Mouse (Mus musculus) G1E (cell line): ENCODE data around the gene B4galt5. TPM values are rescaled to one million over a fixed set of nuclear protein-coding genes. Genes with fewer than 3 reads are reported as not detected.

Experiments
- ATAC-seq: 2 replicates; pipeline ENCODE4 v1.8.0; 2016; ENCODE audit warnings: mild to moderate bottlenecking; ENCODE audit not compliant: insufficient number of reproducible peaks, poor library complexity, low FRiP score, severe bottlenecking; ENCODE audit errors: extremely low read depth
- DNase-seq: peaks from one replicate; pipeline ENCODE4 v3.0.0; 2012; ENCODE audit warnings: low spot score
- H3K27me3 ChIP-seq: 2 replicates; pipeline ENCODE4 v1.6.1; 2012; ENCODE audit warnings: mild to moderate bottlenecking, low read length, inconsistent platforms; ENCODE audit not compliant: insufficient read depth
- H3K36me3 ChIP-seq: replicated peaks from 2 replicates; pipeline ENCODE3; 2012; ENCODE audit warnings: mild to moderate bottlenecking, inconsistent platforms
- H3K4me1 ChIP-seq: 2 replicates; pipeline ENCODE4 v1.6.1; 2012; ENCODE audit warnings: low read depth, low read length, inconsistent platforms, mixed read lengths; ENCODE audit not compliant: insufficient read depth
- H3K4me3 ChIP-seq: 2 replicates; pipeline ENCODE4 v1.5.1; 2012; ENCODE audit warnings: low read depth, mild to moderate bottlenecking, inconsistent platforms, low read length, moderate library complexity, mixed read lengths
- H3K9me3 ChIP-seq: replicated peaks from 2 replicates; pipeline ENCODE4 v1.6.1; 2012; ENCODE audit warnings: inconsistent platforms
- CTCF ChIP-seq: IDR thresholded peaks from 2 replicates; pipeline ENCODE4 v1.5.1; 2012; ENCODE audit warnings: low read depth, low read length, inconsistent platforms, mixed read lengths
- GATA1 ChIP-seq: IDR thresholded peaks from 2 replicates; pipeline ENCODE4 v1.6.1; 2012; ENCODE audit warnings: borderline replicate concordance, low read length, inconsistent platforms, mixed read lengths
- GATA2 ChIP-seq: IDR thresholded peaks from 2 replicates; pipeline ENCODE4 v1.6.1; 2012; ENCODE audit warnings: low read depth, low read length, inconsistent platforms, borderline replicate concordance
- POLR2AphosphoS5 ChIP-seq: IDR thresholded peaks from 2 replicates; pipeline ENCODE4 v1.6.1; 2012; ENCODE audit warnings: low read depth, low read length, inconsistent platforms; ENCODE audit not compliant: insufficient replicate concordance
- TAL1 ChIP-seq: conservative IDR thresholded peaks from 2 replicates; pipeline ENCODE4 v1.6.1; 2012; ENCODE audit warnings: low read depth, low read length, inconsistent platforms, mixed read lengths
- polyA plus RNA-seq: library from polyadenylated mRNA; stranded (reverse); fragments of >175 nt; gene quantifications from 2 replicates; pipeline ENCODE4 v1.2.3, GENCODE M21; 2012
- total RNA-seq, 2 experiments: library from RNA; stranded (forward) in 1 of 2; stranded (reverse) in 1 of 2; fragments of 200-1000 nt in 1 of 2; fragments of >200 nt in 1 of 2; fragmentation: Nextera tagmentation in 1 of 2; gene quantifications; 2 replicates each; pipeline ENCODE4 v1.2.3; 2014 to 2017

Gene B4galt5
- total and polyA plus RNA-seq, 3 experiments: 0.23 to 0.61 (median 0.44) TPM

DNA sequence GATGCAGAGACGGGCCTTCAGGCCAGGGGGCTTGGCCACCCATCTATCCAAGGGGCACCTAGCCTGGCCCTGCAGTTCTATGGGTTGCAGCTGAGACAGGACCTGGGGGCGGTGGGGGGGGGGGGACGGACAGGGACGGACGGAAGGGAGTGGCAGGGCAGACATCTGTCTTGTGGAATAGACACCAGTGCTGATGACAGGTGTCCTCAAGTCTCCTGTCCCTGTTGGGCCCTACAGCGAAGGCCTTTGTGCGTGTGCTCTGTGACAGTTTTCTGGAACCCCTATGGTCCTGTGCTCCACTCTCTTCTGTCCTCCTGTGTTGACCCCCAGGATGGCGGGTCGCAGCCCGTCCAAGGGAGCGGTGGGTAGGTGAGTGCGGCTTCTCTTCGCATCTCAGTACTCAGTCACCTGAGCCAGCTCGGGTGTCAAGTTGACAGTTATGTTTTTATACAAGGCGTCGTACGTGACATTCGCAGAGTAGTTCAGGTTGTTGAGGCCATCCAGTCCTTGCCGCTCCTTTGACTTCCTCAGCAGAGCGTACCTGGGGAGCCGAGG, 48.0 kb downstream of the B4galt5 start:
- no peaks in the 10 kb centered on the region for H3K36me3 ChIP-seq
- H3K4me1 ChIP-seq: no peaks in the 10 kb centered on the region
- H3K9me3 ChIP-seq: no peaks in the 10 kb centered on the region
- DNase-seq (no peak), ATAC-seq (no peak)
- no peak for TF ChIP-seq TAL1
- TF ChIP-seq CTCF: no peak
- no peak for TF ChIP-seq GATA2
- TF ChIP-seq POLR2AphosphoS5: no peak
- no peaks in the 10 kb centered on the region for H3K27me3 ChIP-seq
- H3K4me3 ChIP-seq: no peak overlapping the region

DNA sequence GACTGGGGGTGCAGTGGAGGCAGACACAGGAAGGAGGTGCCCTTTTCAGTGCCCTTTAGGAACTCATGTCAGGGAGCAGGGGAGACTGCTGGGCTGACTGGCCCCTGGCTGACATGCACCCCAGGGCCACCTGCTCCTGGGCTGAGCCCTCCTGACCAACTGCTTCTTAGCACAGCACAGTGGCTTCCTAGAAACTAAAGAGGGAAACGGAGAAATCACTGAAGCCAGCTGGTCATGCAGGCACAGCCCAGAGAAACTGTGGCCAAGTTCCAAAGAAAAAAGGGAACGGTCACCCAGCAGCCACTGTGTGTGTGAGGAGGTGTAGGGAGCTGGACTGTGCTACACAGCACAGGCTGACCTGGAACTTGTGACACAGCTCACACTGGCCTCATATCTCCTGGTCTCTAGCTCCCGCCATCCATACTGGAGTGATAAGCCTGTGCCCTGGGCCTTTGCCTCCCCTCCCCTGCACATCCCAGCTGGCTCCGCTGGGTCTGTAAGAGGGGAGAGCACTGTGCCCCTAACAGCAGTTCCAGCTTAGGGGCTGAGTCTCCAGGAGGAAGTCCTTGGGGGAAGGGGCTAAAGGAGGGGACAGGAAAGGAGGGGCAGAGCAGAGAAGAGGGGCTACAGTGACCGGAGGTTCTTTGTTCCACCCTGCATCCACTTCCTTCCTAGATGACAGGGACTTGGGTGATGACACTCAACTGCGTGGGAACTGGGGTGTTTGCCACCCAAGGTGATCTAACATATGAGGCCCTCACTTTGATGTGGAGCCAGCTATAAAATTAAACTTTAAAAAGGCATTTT, 48.9 kb downstream of the B4galt5 start:
- ATAC-seq (no peak), DNase-seq (no peak)
- TF ChIP-seq TAL1 (no peak), POLR2AphosphoS5 (no peak), GATA1 (no peak), CTCF (no peak), GATA2 (no peak)
- H3K36me3 ChIP-seq: no peaks in the 10 kb centered on the region
- no peaks in the 10 kb centered on the region for H3K9me3 ChIP-seq
- no peak overlapping the region for H3K4me3 ChIP-seq
- H3K4me1 ChIP-seq: no peaks in the 10 kb centered on the region
- H3K27me3 ChIP-seq: no peaks in the 10 kb centered on the region

DNA sequence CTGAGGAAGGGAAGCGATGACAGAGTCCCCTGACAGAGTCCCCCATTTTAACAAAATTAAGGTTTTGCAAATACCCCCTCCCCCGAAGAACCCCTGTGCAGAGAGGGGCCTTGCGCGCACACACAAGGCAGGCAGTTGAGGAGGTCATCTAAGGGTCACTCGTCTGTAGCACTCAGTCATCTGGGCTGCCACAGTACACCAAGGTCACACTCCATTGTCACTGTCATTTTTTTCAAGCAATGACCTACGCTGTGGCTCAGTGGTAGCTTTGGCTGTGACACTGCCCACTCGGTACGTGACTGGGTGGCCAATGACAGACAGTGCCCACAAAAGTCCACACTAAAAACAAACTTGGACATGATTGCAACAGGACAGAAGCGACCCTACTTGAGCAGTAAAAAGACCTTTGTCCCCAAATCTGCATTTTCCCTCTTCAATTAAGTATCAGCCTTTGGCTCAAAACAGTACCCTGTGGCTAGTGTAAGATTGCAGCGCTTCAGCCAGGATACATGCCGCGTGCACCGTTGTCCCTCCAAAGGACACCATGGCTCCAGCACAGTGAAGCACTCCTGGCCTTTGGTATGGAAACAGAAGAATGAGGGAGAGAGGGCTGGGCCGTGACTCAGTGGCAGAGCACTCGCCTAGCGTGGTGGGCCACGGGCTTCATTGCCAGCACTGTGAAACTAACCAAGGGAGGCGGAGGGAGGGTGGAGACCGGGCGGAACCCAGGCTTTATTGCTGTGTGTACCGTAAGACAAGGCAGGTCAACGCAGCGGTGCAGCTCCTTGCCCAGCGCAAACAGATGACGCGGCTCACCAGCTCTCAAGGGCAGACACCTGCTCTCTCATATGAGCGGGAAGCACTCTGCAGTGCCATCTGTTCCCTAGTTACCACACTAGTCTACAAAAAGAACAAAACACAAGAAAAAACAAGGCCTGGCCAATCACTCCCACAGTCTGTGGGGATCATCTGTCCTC, 50.0 kb downstream of the B4galt5 start:
- no peak for TF ChIP-seq CTCF
- TF ChIP-seq GATA2: no peak
- TF ChIP-seq TAL1: no peak
- TF ChIP-seq POLR2AphosphoS5: no peak
- no peak for TF ChIP-seq GATA1
- Histone ChIP-seq H3K4me1 (no peaks in the 10 kb centered on the region), H3K9me3 (no peaks in the 10 kb centered on the region), H3K27me3 (peaks cover 2% of the 10 kb centered on the region; the same call in 1 of the 2 replicates), H3K36me3 (no peaks in the 10 kb centered on the region), H3K4me3 (no peak overlapping the region)
- ATAC-seq (no peak), DNase-seq (no peak)

DNA sequence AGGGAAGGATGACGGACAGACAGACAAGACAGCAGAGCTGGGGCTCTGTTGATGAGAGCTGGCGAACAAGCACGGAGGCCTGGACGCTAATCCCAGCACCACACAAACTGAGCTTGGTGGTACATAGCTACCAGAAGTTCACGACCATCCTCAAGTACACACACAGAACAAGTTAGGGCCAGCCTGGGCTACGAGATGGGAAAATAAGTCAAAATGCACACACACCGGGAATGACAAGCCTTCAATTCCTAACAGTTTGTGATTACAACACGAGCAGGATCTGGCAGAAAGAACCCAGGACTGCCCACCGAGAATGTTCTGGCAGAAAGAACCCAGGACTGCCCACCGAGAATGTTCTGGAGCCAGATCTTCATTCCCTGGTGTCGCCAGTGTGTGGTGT, 51.0 kb downstream of the B4galt5 start:
- Histone ChIP-seq H3K36me3 (no peaks in the 10 kb centered on the region), H3K9me3 (no peaks in the 10 kb centered on the region), H3K4me1 (no peaks in the 10 kb centered on the region), H3K27me3 (peaks cover 2% of the 10 kb centered on the region; the same call in 1 of the 2 replicates), H3K4me3 (no peak overlapping the region)
- no peak for ATAC-seq
- DNase-seq: no peak
- no peak for TF ChIP-seq POLR2AphosphoS5
- no peak for TF ChIP-seq TAL1
- no peak for TF ChIP-seq GATA2
- no peak for TF ChIP-seq CTCF
- no peak for TF ChIP-seq GATA1

GRCm38 (mm10) chr2:167294926-167295325, 54.1 kb downstream of the B4galt5 start:
- H3K4me3 ChIP-seq: no peak overlapping the region
- H3K9me3 ChIP-seq: no peaks in the 10 kb centered on the region
- no peak for TF ChIP-seq GATA1
- DNase-seq: no peak
- H3K36me3 ChIP-seq: no peaks in the 10 kb centered on the region
- H3K27me3 ChIP-seq: peaks cover 2% of the 10 kb centered on the region; the same call in 1 of the 2 replicates
- H3K4me1 ChIP-seq: no peaks in the 10 kb centered on the region
- ATAC-seq: no peak

DNA sequence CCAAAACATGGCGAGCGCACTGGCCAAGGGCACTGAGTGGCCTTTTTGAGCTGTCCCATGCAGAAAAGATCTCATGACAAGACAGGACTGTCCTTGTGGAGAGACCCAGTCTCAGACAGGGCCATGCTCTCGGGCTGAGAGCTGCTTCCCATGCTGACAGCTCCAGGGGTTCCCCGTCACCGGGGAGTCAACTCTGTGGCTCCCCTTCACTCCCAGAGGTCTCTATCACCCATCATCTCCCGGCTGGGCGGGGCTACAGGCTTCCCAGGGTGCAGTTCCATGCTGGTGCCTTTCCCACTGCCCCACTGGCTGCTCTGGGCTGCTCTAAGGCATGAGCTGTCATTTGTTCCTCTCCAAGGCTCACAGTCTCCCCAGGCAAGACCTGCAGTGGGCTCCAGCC, 54.8 kb downstream of the B4galt5 start:
- H3K4me1 ChIP-seq: no peaks in the 10 kb centered on the region
- TF ChIP-seq TAL1 (no peak), CTCF (no peak), POLR2AphosphoS5 (no peak), GATA1 (no peak), GATA2 (no peak)
- ATAC-seq: no peak

More for the DNA sequence above, 54.8 kb downstream of the B4galt5 start:
- H3K4me3 ChIP-seq: no peak overlapping the region
- H3K36me3 ChIP-seq: no peaks in the 10 kb centered on the region
- H3K27me3 ChIP-seq: peaks cover 2% of the 10 kb centered on the region; the same call in 1 of the 2 replicates
- no peak for DNase-seq
- no peaks in the 10 kb centered on the region for H3K9me3 ChIP-seq
